Mouse (Mus musculus) heart, embryonic 14.5 days (tissue): ENCODE results near the gene Dmrtc2. TPM values are rescaled to one million over a fixed set of nuclear protein-coding genes. Genes with fewer than 3 reads are reported as not detected.

Experiments
- ATAC-seq: fragments of 200-750 bp; cut with Nextera tagmentation; 2 replicates; pipeline ENCODE4 v1.8.0; 2017; ENCODE audit warnings: low read depth, moderate TSS enrichment; ENCODE audit not compliant: insufficient number of reproducible peaks, insufficient read depth, low FRiP score
- H3K27ac ChIP-seq, 2 experiments: fragments of 200-500 bp in 1 of 2; fragments of 300-500 bp in 1 of 2; sonication (generic) in 1 of 2; replicated peaks in 1 of 2; 2 replicates each; pipeline ENCODE4 v1.5.1; 2012 to 2014; ENCODE audit warnings: low read depth in 2 of 2, low read length in 2 of 2, control low read depth in 1 of 2, mild to moderate bottlenecking in 1 of 2, mixed read lengths in 1 of 2; ENCODE audit not compliant: control insufficient read depth in 1 of 2, insufficient read depth in 1 of 2
- H3K27me3 ChIP-seq: fragments of 300-500 bp; sonication (generic); 2 replicates; pipeline ENCODE4 v1.6.1; 2014; ENCODE audit warnings: mild to moderate bottlenecking, low read length, control low read depth; ENCODE audit not compliant: control insufficient read depth, insufficient read depth
- H3K36me3 ChIP-seq: fragments of 300-500 bp; sonication (generic); 2 replicates; pipeline ENCODE4 v1.6.1; 2014; ENCODE audit warnings: mild to moderate bottlenecking, control low read depth, low read length, mixed read lengths; ENCODE audit not compliant: control insufficient read depth, insufficient read depth
- H3K4me1 ChIP-seq, 2 experiments: fragments of 200-500 bp in 1 of 2; fragments of 300-500 bp in 1 of 2; sonication (generic) in 1 of 2; 2 replicates each; pipeline ENCODE4 v1.6.1; 2012 to 2014; ENCODE audit warnings: low read length in 2 of 2, control low read depth in 1 of 2, mixed read lengths in 1 of 2; ENCODE audit not compliant: control insufficient read depth in 2 of 2, insufficient read depth in 2 of 2
- H3K4me2 ChIP-seq: fragments of 300-500 bp; sonication (generic); 2 replicates; pipeline ENCODE4 v1.6.1; 2014; ENCODE audit warnings: mild to moderate bottlenecking, low read length
- H3K4me3 ChIP-seq, 2 experiments: fragments of 200-500 bp in 1 of 2; fragments of 300-500 bp in 1 of 2; sonication (generic) in 1 of 2; 2 replicates each; pipeline ENCODE4 v1.5.1; 2012 to 2014; ENCODE audit warnings: low read length in 2 of 2, mild to moderate bottlenecking in 2 of 2, control low read depth in 1 of 2, low read depth in 1 of 2, moderate library complexity in 1 of 2; ENCODE audit not compliant: control insufficient read depth in 1 of 2, insufficient read depth in 1 of 2
- H3K9ac ChIP-seq: fragments of 300-500 bp; sonication (generic); 2 replicates; pipeline ENCODE4 v1.6.1; 2014; ENCODE audit warnings: mild to moderate bottlenecking, low read length
- H3K9me3 ChIP-seq: fragments of 300-500 bp; sonication (generic); 2 replicates; pipeline ENCODE4 v1.6.1; 2016; ENCODE audit warnings: low read length, control low read depth; ENCODE audit not compliant: control insufficient read depth
- WGBS: fragments of 180-500 bp; shearing (Covaris S2); extraction: QIAGEN DNeasy Blood & Tissue Kit; methylation state at CpG from one replicate; pipeline ENCODE4 v1.1.7; 2014; 5-methylcytosine and 5-hydroxymethylcytosine counted together
- polyA plus RNA-seq: library from polyadenylated mRNA; unstranded; fragments of >200 nt; fragmentation: Nextera tagmentation; extraction: Ambion mirVana; gene quantifications from 2 replicates; pipeline ENCODE4 v1.2.1, GENCODE M21; 2014

Dmrtc2 gene
- polyA plus RNA-seq, 1 experiment from 2014 or later, result not detected

GRCm38 (mm10) chr7:24886308-24886633, 16.4 kb downstream of the Dmrtc2 start:
- H3K4me3 ChIP-seq, result peak overlapping the region; percentile 69 to 91
- H3K27ac ChIP-seq, result 0 out of 4 replicates have a peak overlapping the region, but pooled peaks of 1 of the 2 experiments have one; percentile 10
- ATAC-seq, result no peak
- no peaks in the 10 kb centered on the region for H3K27me3 ChIP-seq
- H3K36me3 ChIP-seq, result peaks cover 60% of the 10 kb centered on the region
- H3K9ac ChIP-seq, result peak overlapping the region; percentile 99
- peak overlapping the region; percentile 83 for H3K4me2 ChIP-seq
- WGBS, result 58% methylated on average over 4 of the region's 4 CpGs
- peaks cover 8 to 27% of the 10 kb centered on the region in 2 experiments for H3K4me1 ChIP-seq
- H3K9me3 ChIP-seq, result no peaks in the 10 kb centered on the region

- peaks cover 60% of the 10 kb centered on the region for H3K36me3 ChIP-seq
- no peak overlapping the region for H3K4me3 ChIP-seq
- no peaks in the 10 kb centered on the region for H3K9me3 ChIP-seq
- H3K27ac ChIP-seq, result no peak overlapping the region
- peak overlapping the region; percentile 42; the same call in 1 of the 2 replicates for H3K9ac ChIP-seq
- H3K4me1 ChIP-seq, result peaks cover 8 to 27% of the 10 kb centered on the region in 2 experiments
- H3K4me2 ChIP-seq, result no peak overlapping the region
- ATAC-seq, result no peak
- WGBS, result 74% methylated on average over 4 of the region's 4 CpGs
- no peaks in the 10 kb centered on the region for H3K27me3 ChIP-seq
These were observed 17.2 kb downstream of the Dmrtc2 start for GRCm38 (mm10) chr7:24887096-24887495.

- no peak overlapping the region for H3K4me2 ChIP-seq
- no peak overlapping the region for H3K9ac ChIP-seq
- H3K4me1 ChIP-seq, result peaks cover 8 to 27% of the 10 kb centered on the region in 2 experiments
- no peak for ATAC-seq
- no peaks in the 10 kb centered on the region for H3K27me3 ChIP-seq
- 0 out of 4 replicates have a peak overlapping the region, but pooled peaks of 1 of the 2 experiments have one; percentile 4 for H3K27ac ChIP-seq
- H3K9me3 ChIP-seq, result no peaks in the 10 kb centered on the region
- 87% methylated on average over 6 of the region's 6 CpGs for WGBS
- H3K36me3 ChIP-seq, result peaks cover 60% of the 10 kb centered on the region
- no peak overlapping the region for H3K4me3 ChIP-seq
These were observed 19.8 kb downstream of the Dmrtc2 start for GRCm38 (mm10) chr7:24889431-24890220.

- ATAC-seq, result peak; percentile 40; the same call in 1 of the 2 replicates
- 26% methylated on average over 10 of the region's 10 CpGs for WGBS
- H3K27ac ChIP-seq, result 0 out of 4 replicates have a peak overlapping the region, but pooled peaks of 1 of the 2 experiments have one; percentile 4
- H3K4me3 ChIP-seq, result no peak overlapping the region
- H3K4me2 ChIP-seq, result no peak overlapping the region
- H3K4me1 ChIP-seq, result peaks cover 8 to 23% of the 10 kb centered on the region in 2 experiments
- H3K9me3 ChIP-seq, result no peaks in the 10 kb centered on the region
- H3K9ac ChIP-seq, result no peak overlapping the region
- peaks cover 57% of the 10 kb centered on the region for H3K36me3 ChIP-seq
- no peaks in the 10 kb centered on the region for H3K27me3 ChIP-seq
These were observed 20.7 kb downstream of the Dmrtc2 start for GRCm38 (mm10) chr7:24890281-24891216.

GRCm38 (mm10) chr7:24891241-24892124, 21.6 kb downstream of the Dmrtc2 start:
- no peak overlapping the region for H3K4me3 ChIP-seq
- peaks cover 0 to 13% of the 10 kb centered on the region in 2 experiments; a peak in 3 of 4 replicates for H3K4me1 ChIP-seq
- no peaks in the 10 kb centered on the region for H3K27me3 ChIP-seq
- WGBS, result 74% methylated on average over 3 of the region's 3 CpGs
- peaks cover 48% of the 10 kb centered on the region for H3K36me3 ChIP-seq
- H3K4me2 ChIP-seq, result no peak overlapping the region
- no peak for ATAC-seq
- no peaks in the 10 kb centered on the region for H3K9me3 ChIP-seq
- H3K27ac ChIP-seq, result no peak overlapping the region
- no peak overlapping the region for H3K9ac ChIP-seq

GRCm38 (mm10) chr7:24892125-24892583, 22.3 kb downstream of the Dmrtc2 start:
- H3K36me3 ChIP-seq, result peaks cover 41% of the 10 kb centered on the region
- ATAC-seq, result no peak
- WGBS, result 74% methylated on average over 2 of the region's 2 CpGs
- H3K27ac ChIP-seq, result no peak overlapping the region
- H3K9me3 ChIP-seq, result no peaks in the 10 kb centered on the region
- no peak overlapping the region for H3K9ac ChIP-seq
- peaks cover 0 to 7% of the 10 kb centered on the region in 2 experiments; a peak in 2 of 4 replicates for H3K4me1 ChIP-seq
- H3K4me3 ChIP-seq, result no peak overlapping the region
- H3K27me3 ChIP-seq, result no peaks in the 10 kb centered on the region
- H3K4me2 ChIP-seq, result no peak overlapping the region
